Mouse (Mus musculus) bone marrow, adult 2 months (tissue): ENCODE data around the gene Ccni. TPM values are rescaled to one million over a fixed set of nuclear protein-coding genes. Genes with fewer than 3 reads are reported as not detected.

Source experiments
- H3K27ac ChIP-seq: fragments of 200-500 bp; 2 replicates; pipeline ENCODE4 v1.5.1; 2012; ENCODE audit warnings: low read depth, mild to moderate bottlenecking, control low read depth, inconsistent platforms, low read length; ENCODE audit not compliant: control insufficient read depth, poor library complexity, insufficient read depth
- H3K4me1 ChIP-seq: fragments of 200-500 bp; 2 replicates; pipeline ENCODE4 v1.6.1; 2011; ENCODE audit warnings: low read length; ENCODE audit not compliant: control insufficient read depth, insufficient read depth
- H3K4me3 ChIP-seq: fragments of 200-500 bp; replicated peaks from 2 replicates; pipeline ENCODE3; 2011; ENCODE audit warnings: mild to moderate bottlenecking, low read depth, low read length, control low read depth; ENCODE audit not compliant: control insufficient read depth
- CTCF ChIP-seq: fragments of 200-500 bp; IDR thresholded peaks from 2 replicates; pipeline ENCODE4 v1.5.1; 2011; ENCODE audit warnings: low read length, control low read depth; ENCODE audit not compliant: control insufficient read depth, insufficient read depth
- POLR2A ChIP-seq: fragments of 200-500 bp; IDR thresholded peaks from 2 replicates; pipeline ENCODE4 v1.6.1; 2011; ENCODE audit warnings: low read depth, mild to moderate bottlenecking, control low read depth, low read length, borderline replicate concordance; ENCODE audit not compliant: control insufficient read depth
- WGBS: fragments of 180-500 bp; shearing (Covaris S2); methylation state at CpG from one replicate; pipeline ENCODE4 v1.1.7; 2018; 5-methylcytosine and 5-hydroxymethylcytosine counted together
- polyA plus RNA-seq: library from polyadenylated mRNA; stranded (reverse); fragments of >200 nt; gene quantifications from 2 replicates; pipeline ENCODE4 v1.2.4, GENCODE M21; 2011; ENCODE audit warnings: low replicate concordance; ENCODE audit not compliant: missing spikeins, insufficient read depth, insufficient read length

The Ccni gene
- polyA plus RNA-seq, 1 experiment: 73.8 TPM

DNA sequence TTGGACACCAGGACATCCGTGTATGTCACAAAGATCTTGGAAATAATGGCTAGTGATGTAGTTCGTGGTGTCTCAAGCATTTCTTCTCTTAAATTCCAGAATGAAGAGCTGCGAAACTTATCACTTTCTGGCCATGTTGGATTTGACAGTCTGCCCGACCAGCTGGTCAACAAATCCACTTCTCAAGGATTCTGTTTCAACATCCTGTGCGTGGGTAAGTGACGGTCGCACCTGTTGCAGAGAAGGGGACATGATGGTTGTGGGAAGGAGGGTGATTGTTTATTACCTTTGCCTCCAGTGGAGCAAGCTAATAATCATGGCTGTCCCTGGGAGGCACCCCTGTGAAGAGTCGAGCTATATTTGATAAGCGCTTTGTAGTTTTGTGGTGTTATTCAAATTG lies 66.9 kb downstream of the Ccni start:
- 85% methylated on average over 9 of the region's 9 CpGs for WGBS
- H3K4me3 ChIP-seq: no peak overlapping the region
- peaks cover 6% of the 10 kb centered on the region for H3K4me1 ChIP-seq
- TF ChIP-seq CTCF (no peak), POLR2A (no peak)
- no peak overlapping the region for H3K27ac ChIP-seq

DNA sequence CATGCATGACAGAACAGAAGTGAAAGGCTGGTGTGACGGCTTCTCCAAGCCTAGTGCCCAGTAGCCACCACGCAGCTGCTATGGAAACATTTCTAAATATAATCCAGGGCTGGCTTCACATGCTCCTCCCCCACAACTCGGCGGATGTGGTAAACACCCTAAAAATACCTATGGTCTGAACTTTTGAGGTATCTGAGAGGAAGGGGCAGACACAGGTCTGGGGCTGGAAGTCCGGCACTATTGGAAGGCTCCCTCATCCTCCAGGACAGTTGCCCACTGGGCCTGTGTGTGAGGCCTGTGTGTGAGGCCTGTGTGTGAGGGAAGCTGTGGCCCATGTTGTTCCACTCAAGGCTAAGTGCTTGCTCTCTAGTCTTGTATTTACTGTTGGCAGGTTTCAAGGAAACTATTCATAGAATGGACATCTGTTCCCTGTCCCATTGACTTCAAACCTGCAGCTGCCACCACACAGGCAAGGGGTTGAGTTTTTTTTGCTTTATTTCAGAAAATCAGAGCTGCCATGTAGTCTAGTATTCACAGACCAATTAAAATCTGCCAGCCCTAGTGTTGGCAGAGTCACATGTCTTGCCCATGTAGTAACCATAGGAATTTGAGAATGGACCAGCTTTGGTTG lies 69.2 kb downstream of the Ccni start:
- WGBS: 20% methylated on average over 5 of the region's 5 CpGs
- peak overlapping the region; percentile 88 for H3K27ac ChIP-seq
- H3K4me1 ChIP-seq: peaks cover 7% of the 10 kb centered on the region
- TF ChIP-seq CTCF (no peak), POLR2A (no peak)
- no peak overlapping the region for H3K4me3 ChIP-seq

DNA sequence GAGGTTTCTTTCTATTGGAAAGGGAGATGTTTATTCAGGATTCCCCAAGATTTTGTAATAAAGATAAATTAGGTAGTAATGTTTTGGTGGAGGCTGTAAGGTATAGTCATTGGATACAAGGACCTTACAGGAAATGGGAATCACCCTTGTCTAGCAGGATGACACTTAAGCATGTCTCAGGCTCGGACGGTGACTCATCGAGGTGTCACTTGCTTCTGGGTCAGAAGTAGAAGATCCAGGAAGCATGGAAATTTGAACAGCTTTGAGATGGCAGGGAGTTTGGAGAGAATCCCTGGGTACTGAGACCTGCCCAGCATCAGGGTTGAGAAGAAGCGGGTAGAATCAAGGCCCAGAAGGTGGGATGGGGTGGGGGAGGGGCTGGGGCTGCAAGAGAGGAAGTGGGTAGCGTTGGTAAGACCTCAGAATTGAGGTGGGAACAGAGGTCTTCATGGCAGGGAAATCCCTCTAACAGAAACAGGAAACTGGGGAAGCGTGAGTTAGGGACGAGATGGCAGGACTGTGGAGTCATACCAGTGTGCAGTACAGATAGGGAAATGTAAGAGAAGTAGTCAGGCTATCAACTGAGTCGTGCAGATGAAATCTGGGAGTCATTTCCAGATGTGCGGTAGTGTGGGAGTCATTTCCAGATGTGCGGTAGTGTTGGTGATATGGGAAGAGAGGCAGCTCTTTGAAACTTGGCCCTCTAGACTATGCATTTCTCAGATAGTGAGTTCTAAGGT lies 70.8 kb downstream of the Ccni start:
- Histone ChIP-seq H3K27ac (no peak overlapping the region; the same call in 1 of the 2 replicates), H3K4me1 (peaks cover 7% of the 10 kb centered on the region), H3K4me3 (no peak overlapping the region)
- WGBS: 12% methylated on average over 10 of the region's 10 CpGs
- TF ChIP-seq CTCF (no peak), POLR2A (no peak)

DNA sequence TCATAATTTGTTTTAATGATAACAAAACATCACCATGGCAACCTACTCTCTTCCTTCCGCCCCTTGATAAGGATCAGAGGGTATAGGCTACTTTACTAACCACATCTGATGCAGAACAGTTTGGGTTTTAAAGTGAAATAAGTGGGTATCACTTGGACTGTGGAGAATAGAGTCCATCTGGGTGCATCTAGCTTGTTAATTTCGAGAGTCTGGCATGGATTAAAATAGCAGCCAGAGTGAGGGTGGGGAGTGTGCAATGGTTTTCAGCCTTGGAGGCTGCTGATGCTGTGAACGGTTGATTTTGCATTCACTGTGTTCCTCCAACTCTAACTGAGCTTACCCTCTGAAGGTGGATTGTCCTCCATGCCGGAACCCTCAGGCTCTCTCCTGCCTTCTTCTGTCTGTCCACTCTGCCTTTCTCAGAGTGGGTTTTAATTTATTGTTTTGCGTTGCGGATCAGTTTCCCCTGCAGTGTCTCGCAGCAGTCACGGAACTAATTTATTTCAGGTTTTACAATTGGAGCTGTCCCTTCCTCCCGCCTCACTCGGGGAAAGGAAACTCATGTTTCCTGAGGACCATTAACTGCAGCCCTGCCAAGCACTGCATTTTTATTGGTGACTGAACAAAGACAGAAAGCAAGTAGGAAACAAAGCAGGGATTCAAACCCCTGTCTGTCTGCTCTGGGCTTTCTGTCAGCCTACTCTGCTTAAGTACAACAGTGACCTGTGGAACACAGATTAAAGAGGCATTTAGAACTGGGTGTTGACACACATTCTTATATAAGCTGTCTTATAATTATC lies 72.7 kb downstream of the Ccni start:
- WGBS: 12% methylated on average over 10 of the region's 10 CpGs
- TF ChIP-seq CTCF: no peak
- no peak for TF ChIP-seq POLR2A
- no peak overlapping the region for H3K4me3 ChIP-seq
- peak overlapping the region; percentile 3; the same call in 1 of the 2 replicates for H3K27ac ChIP-seq
- H3K4me1 ChIP-seq: peaks cover 7% of the 10 kb centered on the region

Other genes with a start within 250 kb of the Ccni start
- not detected in 2 replicates for gene Sowahb, start 161.5 kb downstream of the Ccni start, polyA plus RNA-seq
- gene Sept11, start 113.1 kb downstream of the Ccni start, polyA plus RNA-seq: 28.0 and 55.8 TPM in 2 replicates
- 3.7 and 4.8 TPM in 2 replicates for gene 2010109A12Rik, start within 50 bp of the Ccni start, polyA plus RNA-seq
- gene Ccng2, start 60.8 kb upstream of the Ccni start, polyA plus RNA-seq: 9.0 and 11.7 TPM in 2 replicates